Mouse (Mus musculus) midbrain, embryonic 11.5 days (tissue): Measurements from ENCODE around the gene Trappc1. TPM values are rescaled to one million over a fixed set of nuclear protein-coding genes. Genes with fewer than 3 reads are reported as not detected.

ENCODE experiments used
- ATAC-seq: fragments of 200-750 bp; cut with Nextera tagmentation; 2 replicates; pipeline ENCODE4 v1.8.0; 2017; ENCODE audit warnings: moderate TSS enrichment, moderate library complexity; ENCODE audit not compliant: low FRiP score
- DNase-seq: peaks from one replicate; pipeline ENCODE4 v3.0.0; 2015; ENCODE audit warnings: low spot score; ENCODE audit errors: missing footprints
- H3K27ac ChIP-seq: fragments of 300-500 bp; sonication (generic); 2 replicates; pipeline ENCODE4 v1.5.1; 2014; ENCODE audit warnings: low read depth, low read length
- H3K27me3 ChIP-seq: fragments of 300-500 bp; sonication (generic); 2 replicates; pipeline ENCODE4 v1.6.1; 2014; ENCODE audit warnings: mild to moderate bottlenecking, low read length, moderate library complexity, mixed read lengths; ENCODE audit not compliant: control insufficient read depth, insufficient read depth
- H3K36me3 ChIP-seq: fragments of 300-500 bp; sonication (generic); 2 replicates; pipeline ENCODE4 v1.6.1; 2014; ENCODE audit warnings: mild to moderate bottlenecking, low read length, moderate library complexity, mixed read lengths; ENCODE audit not compliant: control insufficient read depth, insufficient read depth
- H3K4me1 ChIP-seq: fragments of 300-500 bp; sonication (generic); 2 replicates; pipeline ENCODE4 v1.6.1; 2014; ENCODE audit warnings: low read length; ENCODE audit not compliant: control insufficient read depth, insufficient read depth
- H3K4me2 ChIP-seq: fragments of 300-500 bp; sonication (generic); 2 replicates; pipeline ENCODE4 v1.6.1; 2014; ENCODE audit warnings: mild to moderate bottlenecking, moderate library complexity
- H3K4me3 ChIP-seq: fragments of 300-500 bp; sonication (generic); 2 replicates; pipeline ENCODE4 v1.5.1; 2014; ENCODE audit warnings: low read depth, low read length
- H3K9ac ChIP-seq: fragments of 300-500 bp; sonication (generic); 2 replicates; pipeline ENCODE4 v1.6.1; 2014; ENCODE audit warnings: low read length
- H3K9me3 ChIP-seq: fragments of 300-500 bp; sonication (generic); 2 replicates; pipeline ENCODE4 v1.6.1; 2016; ENCODE audit warnings: low read length; ENCODE audit not compliant: control insufficient read depth
- WGBS: fragments of 180-500 bp; shearing (Covaris S2); extraction: QIAGEN DNeasy Blood & Tissue Kit; methylation state at CpG from one replicate; pipeline ENCODE4 v1.1.7; 2014; 5-methylcytosine and 5-hydroxymethylcytosine counted together
- polyA plus RNA-seq: library from polyadenylated mRNA; unstranded; fragments of >200 nt; fragmentation: Nextera tagmentation; extraction: Ambion mirVana; gene quantifications from 2 replicates; pipeline ENCODE4 v1.2.1, GENCODE M21; 2014

Trappc1 gene
- polyA plus RNA-seq, 1 experiment from 2014 or later: 205 TPM

GRCm38 (mm10) chr11:69325628-69326407, 2.0 kb downstream of the Trappc1 start, which contains the start of gene Kcnab3:
Gene Kcnab3 (plus strand): TSS chr11:69326258.
- Histone ChIP-seq H3K4me2 (peak within 1 kb of the TSS; percentile 91), H3K4me1 (peaks cover 30% of the 10 kb centered on the region), H3K27me3 (peaks cover 16% of the 10 kb centered on the region), H3K36me3 (no peaks in the 10 kb centered on the region), H3K9me3 (no peaks in the 10 kb centered on the region), H3K9ac (peak within 1 kb of the TSS; percentile 66), H3K4me3 (peak within 1 kb of the TSS; percentile 50), H3K27ac (no peak within 1 kb of the TSS)
- ATAC-seq (peak; percentile 71), DNase-seq (peak; percentile 98)
- WGBS: 12% methylated on average over 26 of the region's 26 CpGs

- Histone ChIP-seq H3K4me3 (peak overlapping the region; percentile 50), H3K27ac (no peak overlapping the region), H3K27me3 (peaks cover 16% of the 10 kb centered on the region), H3K36me3 (no peaks in the 10 kb centered on the region), H3K4me2 (peak overlapping the region; percentile 91), H3K9ac (peak overlapping the region; percentile 66), H3K9me3 (no peaks in the 10 kb centered on the region), H3K4me1 (peaks cover 30% of the 10 kb centered on the region)
- WGBS: 2% methylated on average over 45 of the region's 45 CpGs
- DNase-seq: peak; percentile 87
- ATAC-seq: peak; percentile 33
Observed at GRCm38 (mm10) chr11:69326408-69327156, 2.8 kb downstream of the Trappc1 start.

DNA sequence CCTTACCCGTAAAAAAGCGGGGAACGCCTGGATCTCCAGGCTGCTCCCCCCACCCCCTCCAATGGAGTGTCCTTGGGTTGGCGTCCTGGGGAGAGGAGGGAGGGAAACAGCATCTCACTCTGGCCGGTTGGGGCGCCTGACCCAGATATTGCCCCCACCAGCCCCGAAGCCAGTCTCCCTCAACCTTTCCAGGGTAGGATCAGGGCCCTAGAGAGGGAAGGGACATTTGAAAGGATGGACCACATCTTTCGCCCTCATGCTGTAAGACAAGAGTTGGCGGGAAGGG, 3.3 kb downstream of the Trappc1 start:
- ATAC-seq: no peak
- Histone ChIP-seq H3K4me3 (peak overlapping the region; percentile 50; the same call in 1 of the 2 replicates), H3K36me3 (no peaks in the 10 kb centered on the region), H3K9me3 (no peaks in the 10 kb centered on the region), H3K9ac (no peak overlapping the region; the same call in 1 of the 2 replicates), H3K27ac (no peak overlapping the region), H3K4me2 (no peak overlapping the region; the same call in 1 of the 2 replicates), H3K27me3 (peaks cover 16% of the 10 kb centered on the region), H3K4me1 (peaks cover 28% of the 10 kb centered on the region)
- 7% methylated on average over 9 of the region's 9 CpGs for WGBS
- no peak for DNase-seq

GRCm38 (mm10) chr11:69327648-69328047, 3.9 kb downstream of the Trappc1 start:
- Histone ChIP-seq H3K27ac (no peak overlapping the region), H3K36me3 (no peaks in the 10 kb centered on the region), H3K9ac (no peak overlapping the region), H3K4me3 (no peak overlapping the region), H3K9me3 (no peaks in the 10 kb centered on the region), H3K4me2 (no peak overlapping the region), H3K27me3 (peaks cover 16% of the 10 kb centered on the region), H3K4me1 (peaks cover 26% of the 10 kb centered on the region)
- peak; percentile 79 for DNase-seq
- WGBS: 63% methylated on average over 6 of the region's 6 CpGs
- no peak for ATAC-seq

GRCm38 (mm10) chr11:69328517-69328916, 4.7 kb downstream of the Trappc1 start:
- H3K4me2 ChIP-seq: no peak overlapping the region
- ATAC-seq (no peak), DNase-seq (no peak)
- H3K36me3 ChIP-seq: no peaks in the 10 kb centered on the region
- no peak overlapping the region for H3K4me3 ChIP-seq
- H3K9ac ChIP-seq: no peak overlapping the region
- peaks cover 16% of the 10 kb centered on the region for H3K27me3 ChIP-seq
- WGBS: 93% methylated on average over 6 of the region's 6 CpGs
- peaks cover 21% of the 10 kb centered on the region for H3K4me1 ChIP-seq
- no peaks in the 10 kb centered on the region for H3K9me3 ChIP-seq
- H3K27ac ChIP-seq: no peak overlapping the region

- Histone ChIP-seq H3K9me3 (no peaks in the 10 kb centered on the region), H3K4me3 (no peak overlapping the region), H3K27ac (no peak overlapping the region), H3K36me3 (no peaks in the 10 kb centered on the region), H3K27me3 (peaks cover 16% of the 10 kb centered on the region), H3K4me1 (peaks cover 14% of the 10 kb centered on the region), H3K4me2 (no peak overlapping the region), H3K9ac (no peak overlapping the region)
- ATAC-seq: no peak
- DNase-seq: no peak
- WGBS: 91% methylated on average over 6 of the region's 6 CpGs
Observed at GRCm38 (mm10) chr11:69331152-69331551, 7.4 kb downstream of the Trappc1 start.

DNA sequence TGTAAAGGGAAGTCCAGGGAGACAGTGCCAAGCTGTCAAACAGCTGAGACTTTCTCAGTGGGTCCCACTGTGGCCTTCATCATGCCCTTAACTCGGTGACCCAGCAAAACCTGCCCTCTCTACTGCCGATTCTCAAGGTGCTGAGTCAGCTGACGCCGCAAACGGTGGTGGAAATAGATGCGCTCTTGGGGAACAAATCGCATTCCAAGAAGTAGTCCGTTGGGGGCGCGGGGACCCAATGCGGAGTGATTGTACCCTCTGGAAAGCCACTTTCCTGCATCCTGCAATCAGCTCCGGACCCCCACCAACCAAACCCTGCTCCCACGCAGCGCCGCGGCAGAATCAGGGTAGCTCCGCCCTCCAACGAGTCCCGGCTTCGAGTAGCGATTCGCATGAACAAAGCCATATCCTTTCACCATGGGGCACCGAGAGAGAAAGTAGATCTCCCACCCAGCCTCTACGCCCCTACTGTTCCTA, 8.2 kb downstream of the Trappc1 start:
- 3% methylated on average over 24 of the region's 24 CpGs for WGBS
- peak overlapping the region; percentile 20; the same call in 1 of the 2 replicates for H3K27ac ChIP-seq
- peaks cover 10% of the 10 kb centered on the region for H3K27me3 ChIP-seq
- peaks cover 7% of the 10 kb centered on the region for H3K4me1 ChIP-seq
- peak overlapping the region; percentile 75 for H3K9ac ChIP-seq
- no peaks in the 10 kb centered on the region for H3K9me3 ChIP-seq
- DNase-seq (peak; percentile 97), ATAC-seq (peak; percentile 61)
- no peaks in the 10 kb centered on the region for H3K36me3 ChIP-seq
- peak overlapping the region; percentile 68 for H3K4me2 ChIP-seq
- peak overlapping the region; percentile 42 for H3K4me3 ChIP-seq

DNA sequence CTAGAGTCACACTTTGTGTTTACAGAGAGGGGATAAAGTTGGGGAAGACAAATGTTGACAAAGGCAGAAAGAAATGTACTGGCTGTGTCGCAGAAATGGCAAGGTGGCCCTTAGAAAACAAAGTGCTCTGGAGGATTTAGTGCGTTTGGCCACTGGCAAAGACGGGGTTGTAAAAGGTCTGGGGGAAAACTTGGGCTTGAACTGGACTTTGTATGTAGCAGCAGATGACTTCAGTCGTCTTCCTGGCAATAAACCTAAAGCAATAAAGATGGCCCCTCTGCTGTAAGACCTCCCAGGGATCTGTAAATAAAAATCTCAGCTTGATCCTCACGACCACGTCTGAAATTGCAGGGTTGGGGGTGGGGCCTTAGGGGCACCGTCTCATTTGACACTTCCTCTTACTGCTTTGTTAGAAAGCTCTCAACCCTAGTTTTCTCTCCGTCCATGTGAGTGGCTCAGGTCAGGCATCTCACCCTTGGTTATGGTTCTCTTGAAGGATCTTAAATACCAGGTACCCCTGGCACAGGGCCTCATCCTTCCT, 9.0 kb downstream of the Trappc1 start:
- H3K4me1 ChIP-seq: peaks cover 5% of the 10 kb centered on the region
- H3K4me2 ChIP-seq: peak overlapping the region; percentile 68
- peak overlapping the region; percentile 75 for H3K9ac ChIP-seq
- no peak for ATAC-seq
- no peaks in the 10 kb centered on the region; the same call in 1 of the 2 replicates for H3K9me3 ChIP-seq
- H3K27ac ChIP-seq: no peak overlapping the region
- H3K36me3 ChIP-seq: no peaks in the 10 kb centered on the region
- H3K27me3 ChIP-seq: peaks cover 2% of the 10 kb centered on the region
- 33% methylated on average over 8 of the region's 8 CpGs for whole genome bisulfite sequencing
- H3K4me3 ChIP-seq: no peak overlapping the region
- no peak for DNase-seq

DNA sequence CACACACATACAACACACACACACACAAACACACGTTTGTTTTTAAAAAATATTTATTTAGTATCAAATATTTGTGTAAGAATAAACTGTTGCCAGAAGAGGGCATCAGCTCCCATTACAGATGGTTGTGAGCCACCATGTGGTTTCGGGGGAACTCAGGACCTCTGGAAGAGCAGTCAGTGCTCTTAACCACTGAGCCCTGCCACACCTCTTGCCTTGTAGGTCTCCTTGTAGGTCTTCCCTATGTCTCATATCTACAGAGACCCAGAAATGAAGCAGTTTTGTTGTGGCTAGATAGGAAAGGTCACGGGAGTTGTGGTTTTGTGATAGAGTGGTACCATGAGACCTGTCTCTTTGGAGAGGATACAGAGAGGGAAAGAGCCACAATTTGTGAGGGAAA, 10.1 kb downstream of the Trappc1 start:
- no peaks in the 10 kb centered on the region for H3K36me3 ChIP-seq
- peaks cover 5% of the 10 kb centered on the region for H3K4me1 ChIP-seq
- WGBS: 68% methylated on average over 3 of the region's 3 CpGs
- no peak overlapping the region for H3K9ac ChIP-seq
- H3K9me3 ChIP-seq: no peaks in the 10 kb centered on the region; the same call in 1 of the 2 replicates
- no peak overlapping the region for H3K4me3 ChIP-seq
- H3K27me3 ChIP-seq: no peaks in the 10 kb centered on the region; the same call in 1 of the 2 replicates
- ATAC-seq (no peak), DNase-seq (no peak)
- H3K4me2 ChIP-seq: no peak overlapping the region
- H3K27ac ChIP-seq: no peak overlapping the region
